Mouse (Mus musculus) midbrain, embryonic 11.5 days (tissue): Measurements from ENCODE around the gene Tlr9. TPM values are rescaled to one million over a fixed set of nuclear protein-coding genes. Genes with fewer than 3 reads are reported as not detected.
A peak's percentile ranks its signal among the peaks of the same experiment; 100 is the strongest.

Experiments
- ATAC-seq: fragments of 200-750 bp; cut with Nextera tagmentation; 2 replicates; pipeline ENCODE4 v1.8.0; 2017; ENCODE audit warnings: moderate TSS enrichment, moderate library complexity; ENCODE audit not compliant: low FRiP score
- DNase-seq: peaks from one replicate; pipeline ENCODE4 v3.0.0; 2015; ENCODE audit warnings: low spot score; ENCODE audit errors: missing footprints
- H3K27ac ChIP-seq: fragments of 300-500 bp; sonication (generic); 2 replicates; pipeline ENCODE4 v1.5.1; 2014; ENCODE audit warnings: low read depth, low read length
- H3K27me3 ChIP-seq: fragments of 300-500 bp; sonication (generic); 2 replicates; pipeline ENCODE4 v1.6.1; 2014; ENCODE audit warnings: mild to moderate bottlenecking, low read length, moderate library complexity, mixed read lengths; ENCODE audit not compliant: control insufficient read depth, insufficient read depth
- H3K36me3 ChIP-seq: fragments of 300-500 bp; sonication (generic); 2 replicates; pipeline ENCODE4 v1.6.1; 2014; ENCODE audit warnings: mild to moderate bottlenecking, low read length, moderate library complexity, mixed read lengths; ENCODE audit not compliant: control insufficient read depth, insufficient read depth
- H3K4me1 ChIP-seq: fragments of 300-500 bp; sonication (generic); 2 replicates; pipeline ENCODE4 v1.6.1; 2014; ENCODE audit warnings: low read length; ENCODE audit not compliant: control insufficient read depth, insufficient read depth
- H3K4me2 ChIP-seq: fragments of 300-500 bp; sonication (generic); 2 replicates; pipeline ENCODE4 v1.6.1; 2014; ENCODE audit warnings: mild to moderate bottlenecking, moderate library complexity
- H3K4me3 ChIP-seq: fragments of 300-500 bp; sonication (generic); 2 replicates; pipeline ENCODE4 v1.5.1; 2014; ENCODE audit warnings: low read depth, low read length
- H3K9ac ChIP-seq: fragments of 300-500 bp; sonication (generic); 2 replicates; pipeline ENCODE4 v1.6.1; 2014; ENCODE audit warnings: low read length
- H3K9me3 ChIP-seq: fragments of 300-500 bp; sonication (generic); 2 replicates; pipeline ENCODE4 v1.6.1; 2016; ENCODE audit warnings: low read length; ENCODE audit not compliant: control insufficient read depth
- WGBS: fragments of 180-500 bp; shearing (Covaris S2); extraction: QIAGEN DNeasy Blood & Tissue Kit; methylation state at CpG from one replicate; pipeline ENCODE4 v1.1.7; 2014; 5-methylcytosine and 5-hydroxymethylcytosine counted together
- polyA plus RNA-seq: library from polyadenylated mRNA; unstranded; fragments of >200 nt; fragmentation: Nextera tagmentation; extraction: Ambion mirVana; gene quantifications from 2 replicates; pipeline ENCODE4 v1.2.1, GENCODE M21; 2014

Tlr9 gene
- polyA plus RNA-seq, 1 experiment from 2014 or later = not detected

DNA sequence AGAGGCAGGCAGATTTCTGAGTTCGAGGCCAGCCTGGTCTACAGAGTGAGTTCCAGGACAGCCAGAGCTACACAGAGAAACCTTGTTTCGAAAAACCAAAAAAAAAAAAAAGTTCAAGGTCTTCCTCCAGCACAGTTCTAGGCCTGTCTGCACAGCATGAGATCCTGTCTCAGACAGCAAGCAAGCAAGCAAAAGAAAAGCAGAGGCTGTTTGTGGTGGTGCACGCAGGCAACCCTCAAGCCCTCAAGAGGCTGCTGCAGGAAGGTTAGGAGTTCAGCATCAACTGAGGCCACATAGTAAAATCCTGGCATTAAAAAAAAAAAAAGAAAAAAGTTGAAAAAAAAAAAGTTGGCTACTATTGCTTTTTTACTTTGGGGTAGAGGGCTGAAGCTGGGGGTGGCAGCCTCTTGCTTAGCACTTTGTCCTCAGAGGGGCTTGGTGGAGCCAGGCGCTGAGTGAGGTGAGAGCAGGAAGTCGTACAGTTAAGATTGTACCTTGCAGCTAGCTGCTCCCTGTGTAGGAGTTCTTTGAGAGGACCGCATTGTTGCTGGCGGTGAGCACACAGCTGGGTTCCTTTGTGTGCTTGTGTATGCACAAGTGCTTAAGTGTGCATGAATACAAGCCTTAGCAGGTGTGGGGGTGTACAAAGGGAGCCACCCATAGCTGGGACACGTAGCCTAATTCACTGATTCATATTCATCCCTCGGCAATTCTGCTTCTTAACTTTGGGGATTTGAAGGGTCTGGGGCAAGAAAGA lies 11.4 kb upstream of the Tlr9 start:
- WGBS = 33% methylated on average over 9 of the region's 9 CpGs
- Histone ChIP-seq H3K4me1 (peaks cover 10% of the 10 kb centered on the region), H3K9ac (peak overlapping the region; percentile 61; the same call in 1 of the 2 replicates), H3K9me3 (no peaks in the 10 kb centered on the region), H3K4me2 (peak overlapping the region; percentile 43), H3K27me3 (no peaks in the 10 kb centered on the region), H3K4me3 (no peak overlapping the region), H3K36me3 (peaks cover 2% of the 10 kb centered on the region; the same call in 1 of the 2 replicates), H3K27ac (no peak overlapping the region)
- DNase-seq = no peak
- peak; percentile 15; the same call in 1 of the 2 replicates for ATAC-seq

GRCm38 (mm10) chr9:106211680-106212593 lies 10.5 kb upstream of the Tlr9 start:
- H3K9me3 ChIP-seq = no peaks in the 10 kb centered on the region
- H3K4me3 ChIP-seq = peak overlapping the region; percentile 19; the same call in 1 of the 2 replicates
- 17% methylated on average over 37 of the region's 37 CpGs for WGBS
- H3K4me1 ChIP-seq = peaks cover 10% of the 10 kb centered on the region
- ATAC-seq = peak; percentile 89
- peak overlapping the region; percentile 43 for H3K4me2 ChIP-seq
- H3K27me3 ChIP-seq = no peaks in the 10 kb centered on the region
- peak overlapping the region; percentile 37; the same call in 1 of the 2 replicates for H3K27ac ChIP-seq
- peaks cover 2% of the 10 kb centered on the region; the same call in 1 of the 2 replicates for H3K36me3 ChIP-seq
- peak overlapping the region; percentile 61 for H3K9ac ChIP-seq
- DNase-seq = peak; percentile 99

DNA sequence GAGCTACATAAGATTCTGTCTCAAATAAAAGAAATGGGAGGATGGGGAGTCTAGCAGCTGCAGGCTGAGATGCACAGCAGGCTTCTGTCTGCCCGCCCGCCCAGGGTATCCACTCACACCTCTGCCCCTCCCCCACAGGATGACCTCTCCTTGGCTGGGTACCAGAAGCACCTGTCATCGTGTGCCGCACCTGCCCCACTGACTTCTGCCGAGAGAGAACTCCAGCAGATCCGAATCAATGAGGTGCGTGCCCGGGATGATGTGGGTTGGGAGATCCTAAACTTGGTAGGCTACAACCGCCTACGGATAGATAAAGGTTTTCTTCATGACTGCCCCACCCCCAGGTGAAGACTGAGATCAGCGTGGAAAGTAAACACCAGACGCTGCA lies 9.8 kb upstream of the Tlr9 start:
- Histone ChIP-seq H3K9ac (no peak overlapping the region), H3K4me2 (no peak overlapping the region), H3K27ac (no peak overlapping the region), H3K27me3 (no peaks in the 10 kb centered on the region), H3K4me3 (no peak overlapping the region), H3K4me1 (peaks cover 10% of the 10 kb centered on the region), H3K36me3 (peaks cover 2% of the 10 kb centered on the region; the same call in 1 of the 2 replicates), H3K9me3 (no peaks in the 10 kb centered on the region)
- ATAC-seq = no peak
- DNase-seq = no peak
- 93% methylated on average over 12 of the region's 12 CpGs for WGBS

- DNase-seq (no peak), ATAC-seq (no peak)
- Histone ChIP-seq H3K4me1 (peaks cover 10% of the 10 kb centered on the region), H3K9me3 (no peaks in the 10 kb centered on the region), H3K27ac (no peak overlapping the region), H3K36me3 (peaks cover 2% of the 10 kb centered on the region; the same call in 1 of the 2 replicates), H3K4me2 (no peak overlapping the region), H3K4me3 (no peak overlapping the region), H3K27me3 (no peaks in the 10 kb centered on the region), H3K9ac (no peak overlapping the region)
- WGBS = 83% methylated on average over 6 of the region's 6 CpGs
These were observed 6.9 kb upstream of the Tlr9 start for GRCm38 (mm10) chr9:106215341-106216125.

- Histone ChIP-seq H3K27me3 (no peaks in the 10 kb centered on the region), H3K9me3 (no peaks in the 10 kb centered on the region), H3K4me3 (no peak overlapping the region), H3K36me3 (peaks cover 2% of the 10 kb centered on the region; the same call in 1 of the 2 replicates), H3K27ac (no peak overlapping the region), H3K9ac (no peak overlapping the region), H3K4me2 (no peak overlapping the region), H3K4me1 (peaks cover 4% of the 10 kb centered on the region; the same call in 1 of the 2 replicates)
- WGBS = 87% methylated on average over 7 of the region's 7 CpGs
- no peak for ATAC-seq
- no peak for DNase-seq
These were observed 5.4 kb upstream of the Tlr9 start for GRCm38 (mm10) chr9:106216971-106217370.

DNA sequence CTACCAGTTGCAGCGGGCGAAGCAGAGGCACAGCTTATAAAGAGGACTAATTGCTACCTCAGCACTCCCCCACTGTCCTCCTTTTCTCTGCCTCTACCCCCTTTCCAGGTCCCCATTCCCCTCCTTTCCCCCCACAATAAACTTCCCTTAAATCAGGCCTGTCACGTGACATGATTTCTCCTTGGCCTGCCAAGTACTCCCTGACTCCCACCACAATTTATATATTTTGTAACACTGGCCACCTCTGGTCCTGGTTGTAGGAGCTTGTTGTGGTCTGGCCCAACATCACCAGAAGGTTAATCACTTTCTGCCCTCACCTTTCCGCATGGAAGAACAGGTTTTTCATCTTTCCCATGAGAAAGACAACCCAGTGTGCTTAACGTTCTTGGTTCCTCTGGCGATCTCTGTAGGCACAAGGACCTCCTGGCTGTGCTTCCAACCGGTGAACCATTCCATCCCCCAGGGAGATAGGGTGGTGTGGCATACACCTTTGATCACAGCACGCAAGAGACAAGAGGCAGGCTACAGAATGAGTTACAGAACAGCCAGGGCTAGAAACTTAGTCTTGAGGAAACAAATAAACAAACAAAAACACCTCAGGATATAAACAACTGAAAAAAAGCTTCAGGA lies 1.4 kb upstream of the Tlr9 start:
- ATAC-seq = no peak
- Histone ChIP-seq H3K9ac (no peak overlapping the region), H3K9me3 (no peaks in the 10 kb centered on the region), H3K4me2 (no peak overlapping the region), H3K27ac (no peak overlapping the region), H3K4me1 (peaks cover 3% of the 10 kb centered on the region; the same call in 1 of the 2 replicates), H3K36me3 (no peaks in the 10 kb centered on the region), H3K4me3 (no peak overlapping the region), H3K27me3 (peaks cover 6% of the 10 kb centered on the region; the same call in 1 of the 2 replicates)
- 75% methylated on average over 8 of the region's 8 CpGs for WGBS
- DNase-seq = no peak

GRCm38 (mm10) chr9:106222994-106223393 lies 596 bp downstream of the Tlr9 start:
- Histone ChIP-seq H3K36me3 (no peaks in the 10 kb centered on the region), H3K4me3 (no peak overlapping the region), H3K27ac (no peak overlapping the region), H3K9ac (no peak overlapping the region), H3K4me1 (peaks cover 5% of the 10 kb centered on the region; the same call in 1 of the 2 replicates), H3K27me3 (peaks cover 6% of the 10 kb centered on the region; the same call in 1 of the 2 replicates), H3K9me3 (no peaks in the 10 kb centered on the region), H3K4me2 (no peak overlapping the region)
- DNase-seq = no peak
- WGBS = 88% methylated on average over 4 of the region's 4 CpGs
- no peak for ATAC-seq

- Histone ChIP-seq H3K4me1 (peaks cover 5% of the 10 kb centered on the region; the same call in 1 of the 2 replicates), H3K27me3 (peaks cover 6% of the 10 kb centered on the region; the same call in 1 of the 2 replicates), H3K9me3 (no peaks in the 10 kb centered on the region), H3K27ac (no peak overlapping the region), H3K4me3 (peak overlapping the region; percentile 30), H3K4me2 (peak overlapping the region; percentile 65), H3K9ac (peak overlapping the region; percentile 60), H3K36me3 (no peaks in the 10 kb centered on the region)
- peak; percentile 85 for DNase-seq
- 63% methylated on average over 23 of the region's 24 CpGs for WGBS
- ATAC-seq = peak; percentile 49
These were observed 3.2 kb downstream of the Tlr9 start for GRCm38 (mm10) chr9:106225469-106226150.
